Mouse (Mus musculus) liver, adult (tissue): Measurements from ENCODE around the gene Gm10065.
"Not testable (repeated sequence)": the region's sequence is repeated elsewhere in the genome, so short reads cannot be mapped to it uniquely, and the experiment has no call there.

Experiments used
- GATA4 ChIP-seq: IDR thresholded peaks from 2 replicates; pipeline ENCODE4 v1.6.1; 2014; ENCODE audit warnings: mild to moderate bottlenecking, low read length; ENCODE audit not compliant: insufficient replicate concordance

Gm10065 gene

GRCm38 (mm10) chr13:21478759-21479670, at the start of gene Gm10065, which contains the start of gene Zkscan4:
TSS of gene Gm10065 (minus strand) at chr13:21479441.
TSS of gene Zkscan4 (plus strand) at chr13:21478907.
- TF ChIP-seq GATA4, result not testable (repeated sequence)

DNA sequence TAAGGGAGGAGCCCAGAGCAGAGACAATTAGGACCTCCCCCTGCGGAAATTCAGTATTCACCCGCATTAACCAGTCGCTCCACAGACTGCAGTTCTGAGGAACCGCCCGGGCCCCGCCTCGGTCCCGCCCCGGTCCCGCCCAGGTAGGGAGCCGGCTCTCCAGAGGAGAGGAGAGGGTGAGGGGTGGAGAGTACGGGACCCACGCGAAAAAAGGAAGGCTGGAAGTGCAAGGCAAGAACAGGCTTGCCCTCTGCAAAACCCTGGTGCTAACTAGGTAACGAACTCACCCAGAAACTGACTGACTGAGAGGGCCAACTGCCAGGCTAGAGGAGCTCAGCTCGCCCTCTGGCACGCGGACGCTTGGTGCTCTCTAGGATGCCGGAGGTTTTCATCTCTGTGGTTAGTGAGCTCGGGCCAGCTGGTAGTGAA, 27.0 kb upstream of the Gm10065 start:
- TF ChIP-seq GATA4, result peak; percentile 22; the same call in 1 of the 2 replicates

- no peak for TF ChIP-seq GATA4
Measured at GRCm38 (mm10) chr13:21502296-21502695, 23.1 kb upstream of the Gm10065 start.

GRCm38 (mm10) chr13:21501182-21501581, 21.9 kb upstream of the Gm10065 start, which contains the start of gene Gm11273:
TSS of gene Gm11273 (minus strand) at chr13:21501418.
- not testable (repeated sequence) for TF ChIP-seq GATA4

DNA sequence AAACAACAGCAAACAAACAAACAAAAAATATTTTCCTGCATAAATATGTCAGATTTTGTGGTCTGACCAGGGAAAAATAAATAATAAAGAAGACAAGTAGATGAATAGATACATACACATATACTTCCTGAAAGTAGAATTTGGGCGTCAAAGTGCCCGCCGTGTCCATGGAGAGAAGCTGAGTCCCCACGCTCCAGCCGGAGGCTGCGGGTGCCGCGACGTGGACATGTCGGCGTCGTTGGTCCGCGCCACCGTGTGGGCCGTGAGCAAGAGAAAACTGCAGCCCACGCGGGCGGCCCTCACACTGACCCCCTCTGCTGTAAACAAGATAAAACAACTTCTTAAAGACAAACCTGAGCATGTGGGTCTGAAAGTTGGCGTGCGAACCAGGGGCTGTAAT, 15.8 kb upstream of the Gm10065 start, which contains the start of gene AK157302:
TSS of gene AK157302 (plus strand) at position 144 of the 400 bp plus-strand sequence.
- no peak for TF ChIP-seq GATA4

DNA sequence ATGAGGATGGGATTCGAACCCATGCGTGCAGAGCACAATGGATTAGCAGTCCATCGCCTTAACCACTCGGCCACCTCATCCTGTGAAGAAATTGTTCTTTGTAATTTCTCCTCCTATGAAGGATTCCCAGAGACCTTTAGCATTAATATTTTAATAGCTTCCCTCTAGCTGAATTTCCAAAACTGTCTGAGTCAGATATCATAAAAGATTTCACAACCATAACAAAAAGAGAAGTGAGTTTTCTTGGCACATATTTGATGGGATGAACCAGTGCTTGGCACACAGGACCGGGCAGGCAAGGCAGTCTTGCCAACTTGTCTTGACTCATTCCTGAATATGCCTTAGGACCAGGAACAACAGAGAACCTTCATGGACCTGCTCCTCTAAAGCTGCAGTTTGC, 13.6 kb upstream of the Gm10065 start:
- TF ChIP-seq GATA4, result no peak

DNA sequence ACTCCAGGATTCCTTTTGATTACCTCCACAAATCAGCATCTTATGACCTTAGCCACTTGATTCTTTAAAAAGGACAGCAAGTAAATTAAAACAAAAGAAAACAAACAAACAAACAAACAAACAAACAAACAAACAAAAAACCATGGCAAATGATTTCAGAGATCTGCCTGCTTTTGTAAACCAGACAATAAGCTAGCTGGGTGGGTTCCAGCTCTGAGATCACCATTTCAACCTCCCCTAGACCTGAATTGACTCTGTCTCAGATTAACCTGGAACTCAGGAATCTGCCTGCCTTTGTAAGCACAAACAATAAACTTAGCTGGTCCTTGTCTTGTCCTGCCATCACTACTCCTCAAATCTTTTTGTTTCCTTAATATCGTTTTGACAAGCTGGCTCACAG, 7.6 kb upstream of the Gm10065 start:
- TF ChIP-seq GATA4, result no peak

DNA sequence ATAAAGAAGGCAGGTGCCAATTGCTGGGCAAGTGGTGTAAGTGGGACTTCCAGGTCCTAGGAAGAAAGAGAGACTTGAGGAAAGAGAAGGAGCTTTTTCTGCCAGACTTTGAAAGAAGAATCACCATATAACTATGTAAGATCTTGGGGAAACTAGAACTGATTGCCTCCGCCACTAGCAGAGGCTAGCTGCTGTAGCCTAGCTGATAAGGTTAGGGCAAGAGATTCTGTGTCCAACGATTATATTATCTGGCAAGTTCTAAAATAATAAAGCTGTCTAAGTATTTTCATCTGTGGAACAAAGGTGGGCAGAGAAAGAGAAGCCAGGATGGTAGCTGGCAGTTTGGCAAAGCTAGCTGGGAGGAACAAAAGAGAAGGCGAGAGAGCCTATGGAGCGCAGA, 6.8 kb downstream of the Gm10065 start:
- no peak for TF ChIP-seq GATA4

GRCm38 (mm10) chr13:21469097-21469496, 10.1 kb downstream of the Gm10065 start:
- TF ChIP-seq GATA4, result no peak

- no peak for TF ChIP-seq GATA4
Measured at GRCm38 (mm10) chr13:21468061-21469019, 10.9 kb downstream of the Gm10065 start, which contains the start of gene Nkapl. TSS of gene Nkapl (minus strand) at chr13:21468509.

- no peak for TF ChIP-seq GATA4
Measured at GRCm38 (mm10) chr13:21467336-21467735, 11.9 kb downstream of the Gm10065 start.

GRCm38 (mm10) chr13:21456347-21456746, 22.9 kb downstream of the Gm10065 start:
- TF ChIP-seq GATA4, result no peak

DNA sequence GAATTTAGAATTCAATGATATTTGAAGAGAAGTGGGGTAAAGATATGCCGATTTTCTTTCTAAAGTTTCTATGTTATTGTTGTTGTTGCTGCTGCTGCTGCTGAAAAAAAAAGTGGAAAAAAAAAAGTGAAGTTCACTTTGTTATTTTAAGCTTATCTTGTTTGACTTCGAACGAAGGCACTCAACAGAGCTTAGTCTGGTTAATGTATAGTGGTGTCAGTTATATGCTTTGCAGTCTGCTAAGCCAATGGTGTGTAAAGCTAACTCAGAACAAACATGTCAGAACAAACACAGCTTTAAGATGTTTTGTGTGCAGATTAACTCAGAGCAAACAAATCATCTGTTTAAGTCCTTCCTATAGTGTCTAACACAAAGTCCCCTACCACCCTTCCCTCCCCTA, 25.1 kb downstream of the Gm10065 start:
- TF ChIP-seq GATA4, result no peak

DNA sequence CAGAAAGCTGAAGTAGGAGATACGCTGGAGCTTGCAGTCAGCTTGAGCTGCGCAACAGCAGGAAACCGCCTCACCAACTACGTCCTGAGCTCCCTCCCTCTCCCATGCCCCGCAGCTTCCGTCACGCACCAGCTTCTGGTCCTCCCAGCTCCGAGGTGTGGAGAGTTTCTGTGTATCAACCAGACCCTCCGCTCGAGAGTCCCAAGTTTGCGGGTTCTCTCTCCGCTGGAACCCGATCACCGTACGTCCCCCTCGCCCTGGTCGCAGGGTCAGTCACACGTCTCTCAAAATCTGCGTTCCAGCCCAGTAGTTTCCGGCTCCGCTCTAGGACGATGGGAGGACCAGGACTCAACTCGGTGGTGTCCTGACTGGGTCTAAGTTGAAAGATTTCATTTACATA, 25.8 kb downstream of the Gm10065 start, which contains the start of gene Zscan26:
TSS of gene Zscan26 (minus strand) at position 282 of the 400 bp plus-strand sequence.
- no peak for TF ChIP-seq GATA4

GRCm38 (mm10) chr13:21453042-21453441, 26.2 kb downstream of the Gm10065 start:
- TF ChIP-seq GATA4, result no peak
